Mouse (Mus musculus) forebrain, embryonic 12.5 days (tissue): Measurements from ENCODE around the gene Pim1. TPM values are rescaled to one million over a fixed set of nuclear protein-coding genes. Genes with fewer than 3 reads are reported as not detected.
A peak's percentile ranks its signal among the peaks of the same experiment; 100 is the strongest.
"Not testable (repeated sequence)": the region's sequence is repeated elsewhere in the genome, so short reads cannot be mapped to it uniquely, and the experiment has no call there.

Source experiments
- ATAC-seq: fragments of 200-750 bp; cut with Nextera tagmentation; 2 replicates; pipeline ENCODE4 v1.8.0; 2017; ENCODE audit warnings: moderate TSS enrichment; ENCODE audit not compliant: low FRiP score
- H3K27ac ChIP-seq: fragments of 300-500 bp; sonication (generic); 2 replicates; pipeline ENCODE4 v1.5.1; 2016; ENCODE audit warnings: mild to moderate bottlenecking
- H3K27me3 ChIP-seq: fragments of 300-500 bp; sonication (generic); 2 replicates; pipeline ENCODE4 v1.6.1; 2016; ENCODE audit warnings: mild to moderate bottlenecking
- H3K36me3 ChIP-seq: fragments of 300-500 bp; sonication (generic); replicated peaks from 2 replicates; pipeline ENCODE4 v1.6.1; 2016; ENCODE audit warnings: mild to moderate bottlenecking
- H3K4me1 ChIP-seq: fragments of 300-500 bp; sonication (generic); 2 replicates; pipeline ENCODE4 v1.6.1; 2016
- H3K4me2 ChIP-seq: fragments of 300-500 bp; sonication (generic); 2 replicates; pipeline ENCODE4 v1.6.1; 2016; ENCODE audit warnings: mild to moderate bottlenecking, moderate library complexity
- H3K4me3 ChIP-seq: fragments of 300-500 bp; sonication (generic); replicated peaks from 2 replicates; pipeline ENCODE4 v1.5.1; 2016; ENCODE audit warnings: mild to moderate bottlenecking
- H3K9ac ChIP-seq: fragments of 300-500 bp; sonication (generic); 2 replicates; pipeline ENCODE4 v1.6.1; 2016; ENCODE audit warnings: mild to moderate bottlenecking
- H3K9me3 ChIP-seq: fragments of 300-500 bp; sonication (generic); 2 replicates; pipeline ENCODE4 v1.6.1; 2016
- WGBS: fragments of 180-500 bp; shearing (Covaris S2); methylation state at CpG from one replicate; pipeline ENCODE4 v1.1.7; 2016; 5-methylcytosine and 5-hydroxymethylcytosine counted together
- polyA plus RNA-seq: library from polyadenylated mRNA; unstranded; fragments of >200 nt; fragmentation: Nextera tagmentation; extraction: Ambion mirVana; gene quantifications from 2 replicates; pipeline ENCODE4 v1.2.1, GENCODE M21; 2016

Gene Pim1
- polyA plus RNA-seq, result 18.9 and 22.6 TPM in 2 replicates

DNA sequence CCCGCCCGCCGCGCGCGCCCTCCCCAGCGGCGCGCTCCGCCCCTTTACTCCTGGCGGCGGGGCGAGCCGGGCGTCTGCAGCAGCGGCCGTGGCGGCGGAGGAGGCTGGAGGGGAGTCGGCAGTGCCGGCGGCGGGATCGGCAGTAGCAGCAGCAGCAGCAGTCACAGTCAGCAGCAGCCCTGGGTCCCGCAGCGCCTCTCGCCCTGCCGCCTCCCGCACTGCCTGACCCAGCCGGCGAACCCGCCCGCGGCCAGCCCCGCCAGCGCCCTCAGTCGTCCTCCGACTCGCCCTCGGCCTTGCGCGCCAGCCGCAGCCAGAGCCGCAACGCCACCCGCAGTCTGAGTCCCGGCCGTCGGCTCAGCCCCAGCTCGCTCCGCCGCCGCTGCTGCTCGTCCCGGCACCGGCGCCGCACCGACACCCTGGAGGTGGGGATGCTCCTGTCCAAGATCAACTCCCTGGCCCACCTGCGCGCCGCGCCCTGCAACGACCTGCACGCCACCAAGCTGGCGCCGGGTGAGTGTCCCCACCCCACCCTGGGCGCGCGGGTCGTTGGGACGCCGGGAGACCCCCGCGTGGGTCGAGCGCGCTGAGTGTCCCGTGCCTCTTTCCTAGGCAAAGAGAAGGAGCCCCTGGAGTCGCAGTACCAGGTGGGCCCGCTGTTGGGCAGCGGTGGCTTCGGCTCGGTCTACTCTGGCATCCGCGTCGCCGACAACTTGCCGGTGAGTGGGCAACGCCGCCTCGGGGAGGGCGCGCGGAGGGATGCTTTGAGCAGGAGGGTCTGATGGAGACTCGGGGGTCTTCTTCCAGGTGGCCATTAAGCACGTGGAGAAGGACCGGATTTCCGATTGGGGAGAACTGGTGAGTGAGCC, at the start of gene Pim1:
TSS of gene Pim1 (plus strand) at position 41 of the 869 bp plus-strand sequence.
- Histone ChIP-seq H3K9me3 (no peaks in the 10 kb centered on the region), H3K27me3 (no peaks in the 10 kb centered on the region), H3K4me2 (peak within 1 kb of the TSS; percentile 84), H3K27ac (peak within 1 kb of the TSS; percentile 96), H3K4me3 (peak within 1 kb of the TSS; percentile 90), H3K36me3 (peaks cover 14% of the 10 kb centered on the region), H3K4me1 (peaks cover 38% of the 10 kb centered on the region), H3K9ac (peak within 1 kb of the TSS; percentile 95)
- under 1% methylated on average over 82 of the region's 99 CpGs for WGBS
- ATAC-seq, result no peak; the same call in none of the 2 replicates

DNA sequence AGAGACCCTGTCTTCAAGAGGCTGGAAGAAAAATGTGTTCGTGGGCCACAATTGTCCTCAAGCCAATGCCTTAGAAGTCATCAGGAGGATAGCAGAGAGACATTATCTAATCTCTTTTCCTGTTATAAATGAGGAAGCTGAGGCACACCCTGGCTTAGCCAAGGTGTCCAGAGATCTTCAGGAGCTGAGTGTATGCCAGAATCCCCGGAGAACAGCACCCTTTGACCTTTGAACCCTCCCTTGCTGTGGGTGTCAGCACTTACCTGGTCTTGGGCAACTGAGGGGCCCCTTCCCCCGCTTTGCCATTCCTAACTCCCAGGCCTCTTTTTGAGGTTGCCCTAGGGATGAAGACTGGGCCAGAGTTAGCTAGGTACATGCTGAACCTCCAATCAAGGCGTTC, 49.0 kb upstream of the Pim1 start:
- H3K4me1 ChIP-seq, result peaks cover 36% of the 10 kb centered on the region

DNA sequence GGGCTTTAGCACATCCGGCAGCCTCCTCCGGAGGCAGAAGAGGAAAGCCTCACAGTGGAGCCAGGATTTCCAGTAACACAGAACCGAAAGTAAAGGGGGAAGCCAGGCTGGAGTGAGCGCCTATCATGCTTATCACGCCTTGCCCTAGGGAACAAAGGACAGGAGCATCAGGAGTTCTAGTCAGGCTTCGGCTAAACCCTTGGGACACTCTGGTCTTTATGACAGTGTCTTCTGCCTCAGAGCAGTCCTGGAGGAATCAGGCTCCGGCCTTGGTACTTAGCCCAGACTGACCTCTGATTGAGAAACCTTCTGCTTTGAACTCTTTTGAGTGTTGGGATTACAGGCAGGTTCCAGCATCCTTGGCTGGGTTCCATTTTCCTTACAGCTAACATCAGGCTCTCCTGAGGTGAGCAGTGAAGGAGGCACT, 48.4 kb upstream of the Pim1 start:
- no peak for ATAC-seq
- Histone ChIP-seq H3K27ac (no peak overlapping the region), H3K36me3 (no peaks in the 10 kb centered on the region), H3K9ac (no peak overlapping the region), H3K27me3 (0 out of 2 replicates have a peak, but pooled peaks cover 1% of the 10 kb centered on the region), H3K4me1 (peaks cover 31% of the 10 kb centered on the region), H3K9me3 (no peaks in the 10 kb centered on the region), H3K4me3 (no peak overlapping the region), H3K4me2 (no peak overlapping the region)
- WGBS, result 65% methylated on average over 7 of the region's 7 CpGs

More for the DNA sequence above, 49.0 kb upstream of the Pim1 start:
- 83% methylated on average over 4 of the region's 4 CpGs for WGBS
- Histone ChIP-seq H3K9ac (no peak overlapping the region), H3K4me2 (no peak overlapping the region), H3K27me3 (no peaks in the 10 kb centered on the region), H3K27ac (no peak overlapping the region), H3K9me3 (no peaks in the 10 kb centered on the region), H3K36me3 (no peaks in the 10 kb centered on the region), H3K4me3 (no peak overlapping the region)
- ATAC-seq, result no peak

DNA sequence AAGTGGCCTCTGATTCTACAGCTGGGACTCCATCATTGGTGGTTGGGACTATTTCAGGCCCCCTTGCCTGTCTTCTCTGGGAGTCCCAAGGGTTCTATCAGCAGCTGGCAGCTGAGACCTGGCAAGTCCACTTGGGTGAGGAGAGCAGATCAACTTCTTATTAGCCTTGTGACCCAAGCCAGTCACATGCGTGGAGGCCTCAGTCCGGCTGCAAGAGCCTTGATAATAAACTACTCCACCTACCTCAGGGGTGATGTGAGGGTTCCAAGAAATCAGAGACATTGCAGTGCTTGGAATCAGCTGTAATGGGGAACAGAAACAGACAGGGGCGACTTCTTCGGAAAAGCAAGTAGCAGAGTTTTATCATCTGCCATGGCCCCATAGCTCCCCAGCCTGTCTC, 46.8 kb upstream of the Pim1 start:
- Histone ChIP-seq H3K4me2 (no peak overlapping the region), H3K9ac (no peak overlapping the region), H3K4me3 (no peak overlapping the region), H3K9me3 (no peaks in the 10 kb centered on the region), H3K36me3 (no peaks in the 10 kb centered on the region), H3K4me1 (peaks cover 17% of the 10 kb centered on the region), H3K27me3 (0 out of 2 replicates have a peak, but pooled peaks cover 3% of the 10 kb centered on the region), H3K27ac (no peak overlapping the region)
- no peak for ATAC-seq
- 89% methylated on average over 4 of the region's 4 CpGs for WGBS

DNA sequence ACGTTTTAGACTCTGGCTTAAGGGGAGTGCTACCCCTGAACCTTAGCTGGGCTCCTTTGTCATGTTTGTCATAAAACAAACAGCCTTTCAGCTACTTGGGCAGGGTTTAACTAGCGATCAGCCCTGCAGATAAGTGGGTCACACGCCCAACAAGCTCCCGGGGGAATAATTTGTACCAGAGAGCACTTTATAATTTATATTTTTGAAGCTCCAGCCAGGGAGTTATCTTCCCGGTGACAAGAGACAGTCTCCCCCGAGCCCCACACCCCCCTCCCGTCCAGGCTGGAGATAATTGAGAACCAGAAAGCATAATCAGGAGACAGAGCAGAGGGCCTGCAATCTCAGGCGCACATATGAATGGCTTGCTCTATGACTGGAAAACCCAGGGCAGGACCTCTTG, 45.5 kb upstream of the Pim1 start:
- 23% methylated on average over 8 of the region's 8 CpGs for WGBS
- Histone ChIP-seq H3K36me3 (no peaks in the 10 kb centered on the region), H3K4me1 (peaks cover 13% of the 10 kb centered on the region), H3K4me3 (no peak overlapping the region), H3K27me3 (0 out of 2 replicates have a peak, but pooled peaks cover 3% of the 10 kb centered on the region), H3K27ac (peak overlapping the region; percentile 63), H3K9me3 (no peaks in the 10 kb centered on the region), H3K9ac (no peak overlapping the region), H3K4me2 (no peak overlapping the region)
- no peak for ATAC-seq

DNA sequence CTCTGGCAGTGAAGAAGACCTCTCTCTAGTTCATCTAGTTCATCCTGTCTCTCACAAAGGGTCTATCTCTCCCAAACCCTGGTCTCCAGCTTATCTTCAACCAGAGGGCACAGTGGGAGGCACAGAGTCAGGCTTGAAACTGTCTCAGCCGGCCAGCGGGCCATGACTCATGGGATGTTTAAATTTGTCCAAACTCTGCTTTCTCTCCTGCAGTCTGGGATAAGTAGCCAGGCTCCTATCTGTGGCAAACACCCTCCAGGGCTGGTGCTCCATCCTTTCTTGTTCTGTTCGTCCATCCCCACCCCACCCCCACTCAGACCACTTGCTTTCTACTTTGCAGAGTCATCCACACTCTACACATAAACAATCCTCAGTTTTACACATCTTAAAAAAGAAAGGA, 43.2 kb upstream of the Pim1 start:
- WGBS, result 65% methylated on average over 3 of the region's 3 CpGs
- peak overlapping the region; percentile 42; the same call in 1 of the 2 replicates for H3K27ac ChIP-seq
- no peak for ATAC-seq
- H3K36me3 ChIP-seq, result no peaks in the 10 kb centered on the region
- no peak overlapping the region for H3K4me3 ChIP-seq
- H3K9me3 ChIP-seq, result no peaks in the 10 kb centered on the region
- H3K4me2 ChIP-seq, result no peak overlapping the region
- peaks cover 27% of the 10 kb centered on the region for H3K4me1 ChIP-seq
- H3K27me3 ChIP-seq, result peaks cover 3% of the 10 kb centered on the region; the same call in 1 of the 2 replicates
- no peak overlapping the region for H3K9ac ChIP-seq

DNA sequence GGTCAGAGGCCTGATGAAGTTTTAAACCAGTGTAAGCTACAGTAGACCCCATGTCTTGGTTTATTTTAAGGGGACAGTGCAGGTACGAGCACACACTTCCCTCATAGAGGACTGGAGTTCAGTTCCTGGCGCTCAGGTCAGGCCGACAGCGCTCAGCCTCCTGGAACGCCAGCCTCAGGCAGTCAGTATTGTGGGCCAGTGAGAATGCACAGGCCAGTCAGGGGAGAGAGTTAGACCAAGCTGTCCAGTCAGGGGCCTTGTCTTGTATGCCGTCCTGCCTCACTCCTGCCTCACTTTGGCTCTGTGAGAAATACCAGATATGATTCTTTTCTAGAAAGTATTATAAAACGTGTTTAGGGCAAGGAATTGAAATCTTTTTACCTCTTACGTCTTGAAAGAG, 42.5 kb upstream of the Pim1 start:
- 66% methylated on average over 8 of the region's 8 CpGs for WGBS
- Histone ChIP-seq H3K27me3 (peaks cover 3% of the 10 kb centered on the region; the same call in 1 of the 2 replicates), H3K4me1 (peaks cover 27% of the 10 kb centered on the region), H3K4me2 (no peak overlapping the region), H3K9me3 (no peaks in the 10 kb centered on the region), H3K9ac (no peak overlapping the region), H3K27ac (no peak overlapping the region), H3K36me3 (no peaks in the 10 kb centered on the region), H3K4me3 (no peak overlapping the region)
- ATAC-seq, result no peak

DNA sequence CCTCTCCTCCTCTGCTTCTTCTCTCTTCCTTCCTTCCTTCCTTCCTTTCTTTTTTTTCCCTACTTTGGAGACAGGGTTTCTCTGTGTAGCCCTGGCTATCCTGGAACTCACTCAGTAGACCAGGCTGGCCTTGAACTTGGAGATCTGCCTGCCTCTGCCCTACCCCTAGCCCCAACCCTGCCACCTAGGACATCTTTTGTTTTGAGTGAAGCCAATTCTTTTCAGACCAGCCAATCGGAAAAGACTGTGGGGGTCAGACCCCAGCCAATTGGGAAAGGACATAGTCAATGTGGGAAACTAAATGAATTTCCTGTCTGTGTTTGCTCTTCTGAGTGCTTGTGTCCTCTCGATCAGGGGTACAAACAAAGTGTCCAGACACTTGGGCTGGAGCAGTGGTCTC, 42.0 kb upstream of the Pim1 start:
- H3K4me3 ChIP-seq, result no peak overlapping the region
- H3K27ac ChIP-seq, result 0 out of 2 replicates have a peak overlapping the region, but pooled peaks have one; percentile 31
- no peak overlapping the region for H3K9ac ChIP-seq
- ATAC-seq, result no peak
- peaks cover 27% of the 10 kb centered on the region for H3K4me1 ChIP-seq
- H3K4me2 ChIP-seq, result no peak overlapping the region
- H3K9me3 ChIP-seq, result no peaks in the 10 kb centered on the region
- 67% methylated on average over 2 of the region's 2 CpGs for WGBS
- peaks cover 3% of the 10 kb centered on the region; the same call in 1 of the 2 replicates for H3K27me3 ChIP-seq
- H3K36me3 ChIP-seq, result no peaks in the 10 kb centered on the region

DNA sequence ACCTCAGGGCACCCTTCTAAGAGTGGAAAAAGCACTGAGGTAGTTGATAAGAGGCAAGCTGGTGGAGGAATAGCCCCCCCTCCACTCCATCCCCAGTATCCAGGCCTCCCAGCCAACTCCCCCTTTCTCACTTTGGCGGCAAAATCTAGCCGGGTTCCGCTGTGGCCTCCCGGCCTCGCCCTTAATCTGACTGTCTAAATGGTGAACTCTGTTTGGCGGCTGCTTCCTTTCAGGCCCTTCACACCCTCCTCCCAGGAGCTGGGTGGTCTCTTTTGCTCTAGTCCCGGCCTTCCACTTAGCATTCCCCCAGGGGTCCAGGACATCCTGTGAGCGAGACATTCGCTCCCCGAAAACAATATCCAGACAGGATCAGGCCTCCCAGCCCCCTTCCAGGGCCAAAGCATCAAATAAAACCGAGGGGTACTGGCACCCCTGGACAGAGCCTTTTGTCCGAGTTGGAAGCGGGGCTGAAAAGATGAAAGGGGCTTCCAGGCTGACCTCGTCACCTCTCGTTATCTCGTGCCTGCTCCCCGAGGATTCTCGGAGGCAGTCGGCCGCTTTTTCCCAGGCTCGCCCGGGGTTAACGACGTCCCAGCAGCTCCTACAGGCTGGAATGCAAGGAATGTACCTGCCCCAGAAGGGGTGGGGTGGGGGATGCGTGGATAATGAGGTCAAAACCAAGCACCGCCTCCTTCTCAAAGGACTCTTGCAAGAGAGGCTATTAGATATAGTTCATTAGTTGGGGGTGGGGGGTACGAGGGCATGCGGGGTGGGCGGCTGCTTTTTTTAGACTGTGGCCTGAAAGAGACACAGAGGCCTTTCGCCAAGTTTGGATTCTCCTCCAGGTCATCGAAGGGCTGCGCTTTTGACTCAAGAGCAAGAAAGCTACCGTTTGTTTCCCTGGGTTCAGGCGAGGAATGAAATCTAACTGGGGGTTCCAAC, 39.4 kb upstream of the Pim1 start:
- Histone ChIP-seq H3K4me3 (no peak overlapping the region), H3K4me1 (peaks cover 19% of the 10 kb centered on the region), H3K9me3 (no peaks in the 10 kb centered on the region), H3K27ac (peak overlapping the region; percentile 76), H3K27me3 (peaks cover 3% of the 10 kb centered on the region; the same call in 1 of the 2 replicates), H3K4me2 (peak overlapping the region; percentile 38), H3K36me3 (no peaks in the 10 kb centered on the region), H3K9ac (0 out of 2 replicates have a peak overlapping the region, but pooled peaks have one; percentile 29)
- 3% methylated on average over 34 of the region's 34 CpGs for WGBS
- peak; percentile 68 for ATAC-seq

DNA sequence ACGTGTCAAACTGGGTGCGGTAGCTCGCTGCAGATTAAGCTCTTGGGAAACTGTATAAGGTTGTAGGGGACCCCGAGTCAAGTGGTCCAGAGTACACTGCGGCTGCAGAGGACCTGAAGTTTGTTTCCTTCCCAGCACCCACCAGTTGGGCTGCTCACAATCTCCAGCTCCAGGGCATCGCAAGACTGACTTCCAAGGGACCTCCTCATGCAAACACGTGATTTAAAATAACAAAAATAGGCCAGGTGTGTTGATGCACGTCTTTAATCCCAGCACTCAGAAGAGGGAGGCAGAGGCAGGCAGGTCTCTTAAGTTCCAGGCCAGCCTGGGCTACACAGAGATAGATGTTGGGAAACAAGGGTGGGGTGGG, 38.7 kb upstream of the Pim1 start:
- H3K4me3 ChIP-seq, result no peak overlapping the region
- H3K9me3 ChIP-seq, result no peaks in the 10 kb centered on the region
- H3K9ac ChIP-seq, result no peak overlapping the region
- H3K4me2 ChIP-seq, result no peak overlapping the region
- WGBS, result 24% methylated on average over 8 of the region's 8 CpGs
- H3K27me3 ChIP-seq, result peaks cover 3% of the 10 kb centered on the region; the same call in 1 of the 2 replicates
- no peak for ATAC-seq
- H3K36me3 ChIP-seq, result no peaks in the 10 kb centered on the region
- peaks cover 19% of the 10 kb centered on the region for H3K4me1 ChIP-seq
- peak overlapping the region; percentile 63 for H3K27ac ChIP-seq

DNA sequence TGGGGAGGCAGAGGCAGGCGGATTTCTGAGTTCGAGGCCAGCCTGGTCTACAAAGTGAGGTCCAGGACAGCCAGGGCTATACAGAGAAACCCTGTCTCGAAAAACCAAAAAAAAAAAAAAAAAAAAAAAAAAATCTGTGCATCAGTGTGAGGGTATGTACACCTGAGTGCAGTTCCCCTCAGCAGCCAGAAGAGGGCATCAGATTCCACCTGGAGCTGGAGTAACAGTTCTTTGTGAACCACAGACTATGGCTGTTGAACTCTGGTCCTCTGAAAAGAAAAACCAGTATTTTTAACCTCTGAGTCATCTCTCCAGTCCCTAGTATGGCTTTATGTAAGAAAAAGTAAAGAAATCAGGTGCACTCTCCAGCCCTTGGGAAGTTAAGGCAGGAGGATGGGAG, 36.4 kb upstream of the Pim1 start:
- 96% methylated on average over 3 of the region's 3 CpGs for WGBS
- not testable (repeated sequence) for H3K36me3 ChIP-seq, H3K27ac ChIP-seq, H3K9me3 ChIP-seq, H3K9ac ChIP-seq, H3K4me3 ChIP-seq, H3K27me3 ChIP-seq, H3K4me2 ChIP-seq, ATAC-seq
- H3K4me1 ChIP-seq, result peaks cover 36% of the 10 kb centered on the region
